Mouse (Mus musculus): ENCODE data around the gene Ranbp6. TPM values are rescaled to one million over a fixed set of nuclear protein-coding genes. Genes with fewer than 3 reads are reported as not detected.

Ranbp6 gene
- total and polyA plus RNA-seq, 3 experiments = 22.6 to 23.7 TPM; not detected in 1

GRCm38 (mm10) chr19:29838636-29839135 is 25.9 kb upstream of the Ranbp6 start:
- Histone ChIP-seq H3K9me3 (replicated peaks; ENCODE audit: insufficient read depth, low read length) (no peaks in the 10 kb centered on the region), H3K4me1 (ENCODE audit: control insufficient read depth in 1 of 2, insufficient read depth in 2 of 2, low read length in 2 of 2) (no peaks in the 10 kb centered on the region), H3K27ac (ENCODE audit: control insufficient read depth, low read depth, low read length) (no peak overlapping the region), H3K9ac (ENCODE audit: control insufficient read depth, low read depth, low read length, poor library complexity, severe bottlenecking) (no peak overlapping the region), H3K36me3 (ENCODE audit: control insufficient read depth in 1 of 2, insufficient read depth in 2 of 2, low read length in 2 of 2) (no peaks in the 10 kb centered on the region), H3K4me3 (ENCODE audit: control insufficient read depth in 1 of 2, insufficient read depth in 1 of 2, low read depth in 2 of 2, low read length in 2 of 2) (no peak overlapping the region), H3K79me2 (ENCODE audit: control insufficient read depth, insufficient read depth, low read length, poor library complexity) (no peaks in the 10 kb centered on the region), H3K27me3 (ENCODE audit: control insufficient read depth in 1 of 2, insufficient read depth in 2 of 2, low read length in 2 of 2) (peaks cover 3 to 11% of the 10 kb centered on the region in 2 experiments; a peak in 3 of 4 replicates)
- TF ChIP-seq GATA1 (IDR thresholded peaks at IDR 0.05; ENCODE audit: low read depth, low read length) (no peak), MXI1 (IDR thresholded peaks at IDR 0.05; ENCODE audit: low read depth, low read length) (no peak), TCF12 (IDR thresholded peaks at IDR 0.05; ENCODE audit: low read depth, low read length) (no peak), POLR2A (IDR thresholded peaks at IDR 0.05; ENCODE audit: control insufficient read depth in 1 of 2, insufficient read depth in 1 of 2, low read depth in 1 of 2, low read length in 2 of 2, poor library complexity in 1 of 2) (no peak), NRF1 (IDR thresholded peaks at IDR 0.05; ENCODE audit: insufficient read depth, low read depth, low read length, poor library complexity, severe bottlenecking) (no peak), CHD2 (IDR thresholded peaks at IDR 0.05; ENCODE audit: low read length) (no peak), SIN3A (IDR thresholded peaks at IDR 0.05; ENCODE audit: low read length) (no peak)
- DNase-seq (ENCODE audit: low read depth, low spot score) = no peak

- Histone ChIP-seq H3K27me3 (ENCODE audit: control insufficient read depth in 1 of 2, insufficient read depth in 2 of 2, low read length in 2 of 2) (peaks cover 3 to 11% of the 10 kb centered on the region in 2 experiments; a peak in 3 of 4 replicates), H3K79me2 (ENCODE audit: control insufficient read depth, insufficient read depth, low read length, poor library complexity) (no peaks in the 10 kb centered on the region), H3K9ac (ENCODE audit: control insufficient read depth, low read depth, low read length, poor library complexity, severe bottlenecking) (no peak overlapping the region), H3K4me1 (ENCODE audit: control insufficient read depth in 1 of 2, insufficient read depth in 2 of 2, low read length in 2 of 2) (no peaks in the 10 kb centered on the region), H3K36me3 (ENCODE audit: control insufficient read depth in 1 of 2, insufficient read depth in 2 of 2, low read length in 2 of 2) (no peaks in the 10 kb centered on the region), H3K4me3 (ENCODE audit: control insufficient read depth in 1 of 2, insufficient read depth in 1 of 2, low read depth in 2 of 2, low read length in 2 of 2) (no peak overlapping the region), H3K27ac (ENCODE audit: control insufficient read depth, low read depth, low read length) (no peak overlapping the region), H3K9me3 (replicated peaks; ENCODE audit: insufficient read depth, low read length) (no peaks in the 10 kb centered on the region)
- TF ChIP-seq MAZ (IDR thresholded peaks at IDR 0.05; ENCODE audit: low read depth, low read length) (no peak), ELF1 (IDR thresholded peaks at IDR 0.05; ENCODE audit: low read depth, low read length) (no peak), USF1 (IDR thresholded peaks at IDR 0.05; ENCODE audit: low read depth, low read length) (no peak), ZNF384 (IDR thresholded peaks at IDR 0.05; ENCODE audit: low read depth, low read length) (no peak), ETS1 (IDR thresholded peaks at IDR 0.05; ENCODE audit: low read depth, low read length) (no peak), EP300 (IDR thresholded peaks at IDR 0.05; ENCODE audit: low read depth in 1 of 2, low read length in 2 of 2) (no peak), MEF2A (IDR thresholded peaks at IDR 0.05; ENCODE audit: extremely low read depth, insufficient replicate concordance, low read depth, low read length, poor library complexity, severe bottlenecking) (no peak)
- no peak for DNase-seq (ENCODE audit: low read depth, low spot score)
Measured at GRCm38 (mm10) chr19:29838171-29838570, 25.4 kb upstream of the Ranbp6 start.

Data from MEL (cell line).